Mouse (Mus musculus): ENCODE data around the gene Cct2. TPM values are rescaled to one million over a fixed set of nuclear protein-coding genes. Genes with fewer than 3 reads are reported as not detected.

Gene Cct2
- total RNA-seq, 4 experiments from 2014 or later, result 109 to 146 (median 117) TPM

DNA sequence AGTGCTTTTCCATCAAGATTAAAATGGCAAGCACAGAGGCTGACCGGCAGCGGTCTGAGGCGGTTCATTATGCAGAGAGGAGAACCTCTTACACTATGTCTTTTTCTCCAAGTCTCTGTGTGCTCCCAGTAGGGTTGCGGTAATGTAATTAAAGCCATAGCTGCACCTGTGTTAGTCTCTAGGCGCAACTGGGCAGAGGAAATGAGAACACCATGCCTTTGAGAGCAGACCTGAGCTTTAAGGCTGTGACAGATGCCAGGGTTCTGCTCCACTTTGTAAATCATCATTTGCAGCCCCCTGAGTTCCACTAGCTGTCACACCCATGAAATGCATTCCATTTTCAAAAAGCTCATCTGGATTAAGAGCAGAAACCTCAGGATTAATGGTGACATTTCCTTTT lies 58.9 kb downstream of the Cct2 start:
- no peak for DNase-seq (ENCODE audit: low spot score in 2 of 2)

Other genes starting within 250 kb of the Cct2 start
- gene Myrfl, start 166.9 kb downstream of the Cct2 start, total RNA-seq (2022), result under 1 TPM in 2 of 4 experiments, not detected in 2; 0.07 to 0.11 TPM
- 10 to 100 TPM; 25.0 to 47.1 (median 34.0) TPM for gene Rab3ip, start 113.0 kb downstream of the Cct2 start, total RNA-seq (2022)
- gene Gm10271, start 91.2 kb downstream of the Cct2 start, total RNA-seq (2022), result not detected
- gene Best3, start 77.5 kb downstream of the Cct2 start, total RNA-seq (2022), result 10 to 100 TPM; 20.6 to 37.3 (median 29.6) TPM
- gene Lrrc10, start 18.5 kb downstream of the Cct2 start, total RNA-seq (2022), result under 1 TPM in 1 of 4 experiments, not detected in 3; 0.27 TPM
- gene Frs2, start 84.7 kb upstream of the Cct2 start, total RNA-seq (2022), result 10 to 100 TPM in 1 of 4 experiments, 1 to 10 TPM in 3; 8.9 to 10.1 (median 9.4) TPM
- 10 to 100 TPM; 13.4 to 15.6 (median 14.9) TPM for gene Yeats4, start 160.7 kb upstream of the Cct2 start, total RNA-seq (2022)
- not detected for gene 9530003J23Rik, start 174.9 kb upstream of the Cct2 start, total RNA-seq (2022)
- gene Lyz2, start 218.5 kb upstream of the Cct2 start, total RNA-seq (2022), result 10 to 100 TPM; 12.5 to 38.1 (median 25.6) TPM
- 1 to 10 TPM; 1.5 to 4.6 (median 3.1) TPM for gene Lyz1, start 229.1 kb upstream of the Cct2 start, total RNA-seq (2022)

All from gastrocnemius, adult 8-10 months (tissue).